Mouse (Mus musculus): Measurements from ENCODE around the gene Syf2. TPM values are rescaled to one million over a fixed set of nuclear protein-coding genes. Genes with fewer than 3 reads are reported as not detected.

Gene Syf2
- polyA plus RNA-seq, 1 experiment from 2014 or later: 61.9 TPM

GRCm38 (mm10) chr4:134929536-134929935 is 1.2 kb upstream of the Syf2 start:
- Histone ChIP-seq H3K4me1 (ENCODE audit: control insufficient read depth, insufficient read depth, low read length) (peaks cover 29% of the 10 kb centered on the region), H3K9ac (ENCODE audit: low read depth, low read length) (no peak overlapping the region), H3K36me3 (ENCODE audit: control insufficient read depth, insufficient read depth, low read length) (peaks cover 30% of the 10 kb centered on the region), H3K4me2 (ENCODE audit: low read length) (no peak overlapping the region), H3K27me3 (ENCODE audit: control insufficient read depth, insufficient read depth, low read depth, low read length) (no peaks in the 10 kb centered on the region), H3K9me3 (replicated peaks; ENCODE audit: control insufficient read depth, low read length, poor library complexity, severe bottlenecking) (no peaks in the 10 kb centered on the region), H3K4me3 (ENCODE audit: low read depth, low read length) (no peak overlapping the region), H3K27ac (ENCODE audit: low read length) (no peak overlapping the region)
- WGBS: 89% methylated on average over 4 of the region's 4 CpGs
- ATAC-seq: no peak

GRCm38 (mm10) chr4:134930190-134930589 is 508 bp upstream of the Syf2 start:
- peak overlapping the region; percentile 62 for H3K27ac ChIP-seq (ENCODE audit: low read length)
- 27% methylated on average over 9 of the region's 9 CpGs for WGBS
- H3K4me3 ChIP-seq (ENCODE audit: low read depth, low read length): peak overlapping the region; percentile 97
- H3K27me3 ChIP-seq (ENCODE audit: control insufficient read depth, insufficient read depth, low read depth, low read length): no peaks in the 10 kb centered on the region
- H3K9ac ChIP-seq (ENCODE audit: low read depth, low read length): peak overlapping the region; percentile 50; the same call in 1 of the 2 replicates
- H3K9me3 ChIP-seq (replicated peaks; ENCODE audit: control insufficient read depth, low read length, poor library complexity, severe bottlenecking): no peaks in the 10 kb centered on the region
- peak; percentile 43; the same call in 1 of the 2 replicates for ATAC-seq
- H3K4me1 ChIP-seq (ENCODE audit: control insufficient read depth, insufficient read depth, low read length): peaks cover 23% of the 10 kb centered on the region
- H3K36me3 ChIP-seq (ENCODE audit: control insufficient read depth, insufficient read depth, low read length): peaks cover 31% of the 10 kb centered on the region
- H3K4me2 ChIP-seq (ENCODE audit: low read length): peak overlapping the region; percentile 95

GRCm38 (mm10) chr4:134937240-134938176 is 6.8 kb downstream of the Syf2 start:
- H3K9me3 ChIP-seq (replicated peaks; ENCODE audit: control insufficient read depth, low read length, poor library complexity, severe bottlenecking): no peaks in the 10 kb centered on the region
- 62% methylated on average over 17 of the region's 17 CpGs for WGBS
- H3K36me3 ChIP-seq (ENCODE audit: control insufficient read depth, insufficient read depth, low read length): peaks cover 26% of the 10 kb centered on the region
- no peak overlapping the region for H3K4me2 ChIP-seq (ENCODE audit: low read length)
- H3K4me1 ChIP-seq (ENCODE audit: control insufficient read depth, insufficient read depth, low read length): no peaks in the 10 kb centered on the region
- H3K27ac ChIP-seq (ENCODE audit: low read length): no peak overlapping the region
- H3K9ac ChIP-seq (ENCODE audit: low read depth, low read length): no peak overlapping the region
- H3K27me3 ChIP-seq (ENCODE audit: control insufficient read depth, insufficient read depth, low read depth, low read length): peaks cover 5% of the 10 kb centered on the region
- no peak for ATAC-seq
- H3K4me3 ChIP-seq (ENCODE audit: low read depth, low read length): no peak overlapping the region

- ATAC-seq: no peak
- Histone ChIP-seq H3K4me1 (ENCODE audit: control insufficient read depth, insufficient read depth, low read length) (no peaks in the 10 kb centered on the region), H3K36me3 (ENCODE audit: control insufficient read depth, insufficient read depth, low read length) (peaks cover 15% of the 10 kb centered on the region), H3K9me3 (replicated peaks; ENCODE audit: control insufficient read depth, low read length, poor library complexity, severe bottlenecking) (no peaks in the 10 kb centered on the region), H3K4me3 (ENCODE audit: low read depth, low read length) (no peak overlapping the region), H3K27me3 (ENCODE audit: control insufficient read depth, insufficient read depth, low read depth, low read length) (peaks cover 5% of the 10 kb centered on the region), H3K27ac (ENCODE audit: low read length) (no peak overlapping the region), H3K9ac (ENCODE audit: low read depth, low read length) (no peak overlapping the region), H3K4me2 (ENCODE audit: low read length) (no peak overlapping the region)
- 55% methylated on average over 9 of the region's 9 CpGs for WGBS
Measured at GRCm38 (mm10) chr4:134939900-134940299, 9.2 kb downstream of the Syf2 start.

- H3K27ac ChIP-seq (ENCODE audit: low read length): no peak overlapping the region
- H3K9me3 ChIP-seq (replicated peaks; ENCODE audit: control insufficient read depth, low read length, poor library complexity, severe bottlenecking): no peaks in the 10 kb centered on the region
- no peak overlapping the region for H3K4me3 ChIP-seq (ENCODE audit: low read depth, low read length)
- 44% methylated on average over 27 of the region's 27 CpGs for WGBS
- no peak for ATAC-seq
- peak overlapping the region; percentile 3; the same call in 1 of the 2 replicates for H3K9ac ChIP-seq (ENCODE audit: low read depth, low read length)
- no peaks in the 10 kb centered on the region for H3K36me3 ChIP-seq (ENCODE audit: control insufficient read depth, insufficient read depth, low read length)
- H3K27me3 ChIP-seq (ENCODE audit: control insufficient read depth, insufficient read depth, low read depth, low read length): peaks cover 5% of the 10 kb centered on the region
- H3K4me2 ChIP-seq (ENCODE audit: low read length): no peak overlapping the region
- peaks cover 5% of the 10 kb centered on the region; the same call in 1 of the 2 replicates for H3K4me1 ChIP-seq (ENCODE audit: control insufficient read depth, insufficient read depth, low read length)
Measured at GRCm38 (mm10) chr4:134943758-134944538, 13.2 kb downstream of the Syf2 start.

- peaks cover 2% of the 10 kb centered on the region; the same call in 1 of the 2 replicates for H3K27me3 ChIP-seq (ENCODE audit: control insufficient read depth, insufficient read depth, low read depth, low read length)
- peaks cover 5% of the 10 kb centered on the region; the same call in 1 of the 2 replicates for H3K4me1 ChIP-seq (ENCODE audit: control insufficient read depth, insufficient read depth, low read length)
- no peak overlapping the region for H3K9ac ChIP-seq (ENCODE audit: low read depth, low read length)
- peak overlapping the region; percentile 8; the same call in 1 of the 2 replicates for H3K4me3 ChIP-seq (ENCODE audit: low read depth, low read length)
- no peak overlapping the region for H3K27ac ChIP-seq (ENCODE audit: low read length)
- no peaks in the 10 kb centered on the region for H3K9me3 ChIP-seq (replicated peaks; ENCODE audit: control insufficient read depth, low read length, poor library complexity, severe bottlenecking)
- H3K4me2 ChIP-seq (ENCODE audit: low read length): peak overlapping the region; percentile 53
- no peak for ATAC-seq
- 15% methylated on average over 17 of the region's 17 CpGs for WGBS
- no peaks in the 10 kb centered on the region for H3K36me3 ChIP-seq (ENCODE audit: control insufficient read depth, insufficient read depth, low read length)
Measured at GRCm38 (mm10) chr4:134946024-134946744, 15.5 kb downstream of the Syf2 start.

- Histone ChIP-seq H3K4me2 (ENCODE audit: low read length) (no peak overlapping the region), H3K27ac (ENCODE audit: low read length) (no peak overlapping the region), H3K9ac (ENCODE audit: low read depth, low read length) (no peak overlapping the region), H3K9me3 (replicated peaks; ENCODE audit: control insufficient read depth, low read length, poor library complexity, severe bottlenecking) (no peaks in the 10 kb centered on the region), H3K4me3 (ENCODE audit: low read depth, low read length) (no peak overlapping the region), H3K4me1 (ENCODE audit: control insufficient read depth, insufficient read depth, low read length) (peaks cover 5% of the 10 kb centered on the region; the same call in 1 of the 2 replicates), H3K36me3 (ENCODE audit: control insufficient read depth, insufficient read depth, low read length) (no peaks in the 10 kb centered on the region), H3K27me3 (ENCODE audit: control insufficient read depth, insufficient read depth, low read depth, low read length) (no peaks in the 10 kb centered on the region)
- WGBS: 14% methylated on average over 11 of the region's 11 CpGs
- ATAC-seq: peak; percentile 66; the same call in 1 of the 2 replicates
Measured at GRCm38 (mm10) chr4:134950518-134951091, 19.9 kb downstream of the Syf2 start.

- Histone ChIP-seq H3K4me1 (ENCODE audit: control insufficient read depth, insufficient read depth, low read length) (no peaks in the 10 kb centered on the region; the same call in 1 of the 2 replicates), H3K4me3 (ENCODE audit: low read depth, low read length) (no peak overlapping the region), H3K4me2 (ENCODE audit: low read length) (no peak overlapping the region), H3K27me3 (ENCODE audit: control insufficient read depth, insufficient read depth, low read depth, low read length) (peaks cover 3% of the 10 kb centered on the region; the same call in 1 of the 2 replicates), H3K27ac (ENCODE audit: low read length) (no peak overlapping the region), H3K36me3 (ENCODE audit: control insufficient read depth, insufficient read depth, low read length) (no peaks in the 10 kb centered on the region), H3K9me3 (replicated peaks; ENCODE audit: control insufficient read depth, low read length, poor library complexity, severe bottlenecking) (no peaks in the 10 kb centered on the region), H3K9ac (ENCODE audit: low read depth, low read length) (no peak overlapping the region)
- ATAC-seq: no peak
- 19% methylated on average over 15 of the region's 15 CpGs for WGBS
Measured at GRCm38 (mm10) chr4:134954461-134954860, 23.8 kb downstream of the Syf2 start.
